Mouse (Mus musculus): Measurements from ENCODE around the gene Rnf169. TPM values are rescaled to one million over a fixed set of nuclear protein-coding genes. Genes with fewer than 3 reads are reported as not detected.

Gene Rnf169
- polyA plus RNA-seq, 1 experiment from 2014 or later = 2.8 TPM

DNA sequence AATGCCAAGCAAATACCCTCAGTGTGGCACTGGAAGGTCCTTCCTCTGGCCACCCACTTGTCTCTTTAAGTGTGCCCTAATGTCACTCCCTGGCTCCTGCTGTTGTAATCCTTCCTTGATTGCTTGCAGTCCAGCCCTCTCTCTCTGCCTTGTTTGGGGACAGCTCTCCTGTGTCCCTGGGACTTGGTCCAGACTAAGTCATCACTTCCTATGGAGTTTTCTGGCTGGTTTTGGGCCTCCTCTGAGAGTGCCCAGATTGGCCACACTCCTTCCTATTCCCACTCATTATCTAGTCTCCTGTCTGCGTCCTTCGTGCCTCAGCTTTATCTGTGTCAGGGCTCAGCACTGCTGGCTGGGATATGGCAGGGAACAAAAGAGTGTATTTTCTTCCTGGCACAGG, 64.7 kb downstream of the Rnf169 start:
- WGBS (ENCODE audit: insufficient replicate concordance) = 49% methylated on average over 2 of the region's 2 CpGs
- Histone ChIP-seq H3K4me2 (ENCODE audit: low read depth, low read length) (no peak overlapping the region), H3K27ac (ENCODE audit: low read depth) (no peak overlapping the region), H3K9me3 (ENCODE audit: low read length) (no peaks in the 10 kb centered on the region), H3K27me3 (ENCODE audit: insufficient read depth, low read length) (peaks cover 17% of the 10 kb centered on the region), H3K9ac (replicated peaks) (no peak overlapping the region), H3K4me1 (ENCODE audit: insufficient read depth) (peaks cover 13% of the 10 kb centered on the region), H3K4me3 (ENCODE audit: low read depth, low read length) (no peak overlapping the region), H3K36me3 (replicated peaks; ENCODE audit: insufficient read depth, low read length) (no peaks in the 10 kb centered on the region)
- DNase-seq (no peak), ATAC-seq (no peak)
- TF ChIP-seq CTCF (IDR thresholded peaks at IDR 0.05; ENCODE audit: low read depth) (no peak), EP300 (IDR thresholded peaks at IDR 0.05; ENCODE audit: low read depth) (no peak)

DNA sequence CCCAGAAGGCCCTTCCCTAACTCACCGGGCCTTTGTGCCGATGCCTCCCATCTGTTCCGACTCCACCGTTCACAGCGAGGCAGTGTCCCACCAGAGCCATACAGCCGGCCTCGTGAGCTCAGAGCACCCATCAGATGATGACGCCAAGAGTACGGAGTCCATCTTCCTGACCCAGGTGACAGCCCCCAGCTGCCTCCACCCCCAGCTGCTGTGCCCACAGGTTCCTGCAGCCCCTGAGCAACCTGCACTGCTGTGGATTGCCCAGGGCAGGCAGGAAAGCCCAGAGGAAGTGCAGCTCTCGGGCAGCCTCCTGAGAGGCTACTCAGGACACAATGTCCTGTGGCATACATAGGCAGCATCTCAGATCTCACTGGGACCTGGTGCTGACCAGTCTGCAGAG, 65.9 kb downstream of the Rnf169 start:
- Histone ChIP-seq H3K4me1 (ENCODE audit: insufficient read depth) (peaks cover 11% of the 10 kb centered on the region), H3K9me3 (ENCODE audit: low read length) (no peaks in the 10 kb centered on the region), H3K4me2 (ENCODE audit: low read depth, low read length) (no peak overlapping the region), H3K36me3 (replicated peaks; ENCODE audit: insufficient read depth, low read length) (no peaks in the 10 kb centered on the region), H3K27me3 (ENCODE audit: insufficient read depth, low read length) (peaks cover 17% of the 10 kb centered on the region), H3K27ac (ENCODE audit: low read depth) (no peak overlapping the region), H3K4me3 (ENCODE audit: low read depth, low read length) (no peak overlapping the region), H3K9ac (replicated peaks) (no peak overlapping the region)
- WGBS (ENCODE audit: insufficient replicate concordance) = 67% methylated on average over 10 of the region's 10 CpGs
- TF ChIP-seq CTCF (IDR thresholded peaks at IDR 0.05; ENCODE audit: low read depth) (no peak), EP300 (IDR thresholded peaks at IDR 0.05; ENCODE audit: low read depth) (no peak)
- DNase-seq (no peak), ATAC-seq (no peak)

GRCm38 (mm10) chr7:99911038-99911437, 69.2 kb downstream of the Rnf169 start:
- TF ChIP-seq CTCF (IDR thresholded peaks at IDR 0.05; ENCODE audit: low read depth) (no peak), EP300 (IDR thresholded peaks at IDR 0.05; ENCODE audit: low read depth) (no peak)
- WGBS (ENCODE audit: insufficient replicate concordance) = 68% methylated on average over 5 of the region's 5 CpGs
- Histone ChIP-seq H3K27ac (ENCODE audit: low read depth) (no peak overlapping the region), H3K27me3 (ENCODE audit: insufficient read depth, low read length) (no peaks in the 10 kb centered on the region), H3K4me2 (ENCODE audit: low read depth, low read length) (no peak overlapping the region), H3K9ac (replicated peaks) (no peak overlapping the region), H3K36me3 (replicated peaks; ENCODE audit: insufficient read depth, low read length) (no peaks in the 10 kb centered on the region), H3K4me3 (ENCODE audit: low read depth, low read length) (no peak overlapping the region), H3K4me1 (ENCODE audit: insufficient read depth) (0 out of 2 replicates have a peak, but pooled peaks cover 4% of the 10 kb centered on the region), H3K9me3 (ENCODE audit: low read length) (no peaks in the 10 kb centered on the region)
- ATAC-seq = no peak
- DNase-seq = no peak

GRCm38 (mm10) chr7:99907463-99907862, 72.8 kb downstream of the Rnf169 start:
- Histone ChIP-seq H3K9ac (replicated peaks) (no peak overlapping the region), H3K4me2 (ENCODE audit: low read depth, low read length) (no peak overlapping the region), H3K4me1 (ENCODE audit: insufficient read depth) (0 out of 2 replicates have a peak, but pooled peaks cover 4% of the 10 kb centered on the region), H3K36me3 (replicated peaks; ENCODE audit: insufficient read depth, low read length) (no peaks in the 10 kb centered on the region), H3K27me3 (ENCODE audit: insufficient read depth, low read length) (no peaks in the 10 kb centered on the region), H3K4me3 (ENCODE audit: low read depth, low read length) (no peak overlapping the region), H3K9me3 (ENCODE audit: low read length) (no peaks in the 10 kb centered on the region), H3K27ac (ENCODE audit: low read depth) (no peak overlapping the region)
- no peak for ATAC-seq
- DNase-seq = no peak
- WGBS (ENCODE audit: insufficient replicate concordance) = 49% methylated on average over 3 of the region's 3 CpGs
- TF ChIP-seq CTCF (IDR thresholded peaks at IDR 0.05; ENCODE audit: low read depth) (no peak), EP300 (IDR thresholded peaks at IDR 0.05; ENCODE audit: low read depth) (no peak)

- Histone ChIP-seq H3K36me3 (replicated peaks; ENCODE audit: insufficient read depth, low read length) (no peaks in the 10 kb centered on the region), H3K9me3 (ENCODE audit: low read length) (no peaks in the 10 kb centered on the region), H3K4me2 (ENCODE audit: low read depth, low read length) (no peak overlapping the region), H3K27me3 (ENCODE audit: insufficient read depth, low read length) (no peaks in the 10 kb centered on the region), H3K9ac (replicated peaks) (no peak overlapping the region), H3K27ac (ENCODE audit: low read depth) (no peak overlapping the region), H3K4me1 (ENCODE audit: insufficient read depth) (0 out of 2 replicates have a peak, but pooled peaks cover 4% of the 10 kb centered on the region), H3K4me3 (ENCODE audit: low read depth, low read length) (no peak overlapping the region)
- TF ChIP-seq CTCF (IDR thresholded peaks at IDR 0.05; ENCODE audit: low read depth) (no peak), EP300 (IDR thresholded peaks at IDR 0.05; ENCODE audit: low read depth) (no peak)
- no peak for DNase-seq
- 85% methylated on average over 3 of the region's 3 CpGs for WGBS (ENCODE audit: insufficient replicate concordance)
- no peak for ATAC-seq
These were observed 73.9 kb downstream of the Rnf169 start for GRCm38 (mm10) chr7:99906346-99906745.

DNA sequence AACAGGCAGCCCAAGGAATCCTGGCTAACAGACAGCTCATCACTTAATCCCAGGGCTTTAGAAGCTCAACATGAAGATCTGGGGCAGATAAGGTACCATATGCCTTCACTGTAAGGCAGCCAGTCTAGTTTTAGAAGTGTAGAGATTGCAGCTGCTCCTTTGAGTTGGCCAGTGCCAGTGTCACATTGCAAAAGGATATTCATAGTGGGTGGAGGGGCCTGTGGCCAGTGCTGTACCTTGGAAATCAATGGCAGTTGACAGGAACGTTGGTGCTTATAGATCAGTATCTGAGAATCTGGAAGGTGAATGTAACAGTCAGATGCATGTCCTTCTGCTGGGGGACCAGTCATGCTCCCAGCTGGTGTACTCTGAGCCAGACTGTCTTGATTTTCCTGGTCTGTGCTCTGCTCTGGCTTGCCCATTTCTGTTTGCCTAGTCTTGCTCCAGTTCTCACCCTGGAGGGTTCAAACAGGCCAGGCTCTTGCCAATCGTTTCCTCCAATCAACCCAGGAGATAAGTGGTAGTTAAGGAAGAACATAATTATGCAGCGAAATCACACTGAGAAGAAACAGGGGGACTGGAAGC, 75.7 kb downstream of the Rnf169 start:
- Histone ChIP-seq H3K27ac (ENCODE audit: low read depth) (no peak overlapping the region), H3K4me2 (ENCODE audit: low read depth, low read length) (no peak overlapping the region), H3K27me3 (ENCODE audit: insufficient read depth, low read length) (no peaks in the 10 kb centered on the region), H3K4me3 (ENCODE audit: low read depth, low read length) (no peak overlapping the region), H3K36me3 (replicated peaks; ENCODE audit: insufficient read depth, low read length) (no peaks in the 10 kb centered on the region), H3K4me1 (ENCODE audit: insufficient read depth) (0 out of 2 replicates have a peak, but pooled peaks cover 4% of the 10 kb centered on the region), H3K9ac (replicated peaks) (no peak overlapping the region), H3K9me3 (ENCODE audit: low read length) (no peaks in the 10 kb centered on the region)
- TF ChIP-seq EP300 (IDR thresholded peaks at IDR 0.05; ENCODE audit: low read depth) (no peak), CTCF (IDR thresholded peaks at IDR 0.05; ENCODE audit: low read depth) (no peak)
- 24% methylated on average over 3 of the region's 3 CpGs for WGBS (ENCODE audit: insufficient replicate concordance)
- DNase-seq (no peak), ATAC-seq (no peak)

Data from liver, postnatal 0 days (tissue).